Mouse (Mus musculus): Measurements from ENCODE around the gene H2-D1. TPM values are rescaled to one million over a fixed set of nuclear protein-coding genes. Genes with fewer than 3 reads are reported as not detected.

The H2-D1 gene
- total and polyA plus RNA-seq, 3 experiments = 60.1 to 97.9 TPM; not detected in 1

- TF ChIP-seq MYC (IDR thresholded peaks at IDR 0.05; ENCODE audit: low read depth, low read length) (peak; percentile 96), SIN3A (IDR thresholded peaks at IDR 0.05; ENCODE audit: low read length) (peak; percentile 95), ZMIZ1 (IDR thresholded peaks at IDR 0.05; ENCODE audit: low read depth, low read length) (no peak)
These were observed 21.1 kb upstream of the H2-D1 start, which contains the start of gene Ddx39b (continued) for GRCm38 (mm10) chr17:35241305-35242014.

GRCm38 (mm10) chr17:35242015-35242941, 20.3 kb upstream of the H2-D1 start:
- DNase-seq (ENCODE audit: low read depth, low spot score) = peak; percentile 89
- peak; percentile 52; the same call in 1 of the 2 replicates for TF ChIP-seq NRF1 (IDR thresholded peaks at IDR 0.05; ENCODE audit: insufficient read depth, low read depth, low read length, poor library complexity, severe bottlenecking)
- no peak for TF ChIP-seq POLR2AphosphoS5 (IDR thresholded peaks at IDR 0.05; ENCODE audit: borderline replicate concordance, low read depth, low read length)
- no peak for TF ChIP-seq CHD2 (IDR thresholded peaks at IDR 0.05; ENCODE audit: low read length)
- peak; percentile 84 for TF ChIP-seq MYC (IDR thresholded peaks at IDR 0.05; ENCODE audit: low read depth, low read length)
- no peak; the same call in 1 of the 2 replicates for TF ChIP-seq ELF1 (IDR thresholded peaks at IDR 0.05; ENCODE audit: low read depth, low read length)
- 0 out of 2 replicates have a peak, but pooled peaks have one; percentile 63 for TF ChIP-seq UBTF (IDR thresholded peaks at IDR 0.05; ENCODE audit: borderline replicate concordance, insufficient read depth, low read depth, low read length)
- TF ChIP-seq GATA1 (IDR thresholded peaks at IDR 0.05; ENCODE audit: low read depth, low read length) = peak; percentile 79
- TF ChIP-seq MXI1 (IDR thresholded peaks at IDR 0.05; ENCODE audit: low read depth, low read length) = peak; percentile 91
- no peak for TF ChIP-seq E2F4 (IDR thresholded peaks at IDR 0.05; ENCODE audit: borderline replicate concordance, low read depth, low read length)
- 0 out of 2 replicates have a peak, but pooled peaks have one; percentile 1 for TF ChIP-seq MAZ (IDR thresholded peaks at IDR 0.05; ENCODE audit: low read depth, low read length)
- TF ChIP-seq ETS1 (IDR thresholded peaks at IDR 0.05; ENCODE audit: low read depth, low read length) = peak; percentile 40; the same call in 1 of the 2 replicates
- TF ChIP-seq CHD1 (IDR thresholded peaks at IDR 0.05; ENCODE audit: low read depth, low read length) = no peak
- TF ChIP-seq MYB (IDR thresholded peaks at IDR 0.05; ENCODE audit: low read depth, low read length) = no peak
- TF ChIP-seq TCF12 (IDR thresholded peaks at IDR 0.05; ENCODE audit: low read depth, low read length) = peak; percentile 60; the same call in 1 of the 2 replicates
- TF ChIP-seq TBP (IDR thresholded peaks at IDR 0.05; ENCODE audit: low read depth, low read length) = peak; percentile 94
- peak; percentile 33; the same call in 1 of the 2 replicates for TF ChIP-seq ZMIZ1 (IDR thresholded peaks at IDR 0.05; ENCODE audit: low read depth, low read length)
- peak; percentile 88 for TF ChIP-seq SIN3A (IDR thresholded peaks at IDR 0.05; ENCODE audit: low read length)
- TF ChIP-seq POLR2A (IDR thresholded peaks at IDR 0.05; ENCODE audit: control insufficient read depth in 1 of 2, insufficient read depth in 1 of 2, low read depth in 1 of 2, low read length in 2 of 2, poor library complexity in 1 of 2) = peak; percentile 59 to 90
- TF ChIP-seq POLR2AphosphoS2 (IDR thresholded peaks at IDR 0.05; ENCODE audit: low read length) = peak; percentile 56; the same call in 1 of the 2 replicates
- no peak for TF ChIP-seq EP300 (IDR thresholded peaks at IDR 0.05; ENCODE audit: low read depth in 1 of 2, low read length in 2 of 2)
- TF ChIP-seq MAX (IDR thresholded peaks at IDR 0.05; ENCODE audit: low read length) = peak; percentile 74
- no peak for TF ChIP-seq SMC3 (IDR thresholded peaks at IDR 0.05; ENCODE audit: low read depth, low read length)
- peak in 1 of 3 experiments; percentile 13; a peak in 3 of 6 replicates for TF ChIP-seq CTCF (IDR thresholded peaks at IDR 0.05 in 2 of 3, conservative IDR thresholded peaks at IDR 0.05 in 1 of 3; ENCODE audit: control insufficient read depth in 1 of 3, insufficient read depth in 1 of 3, low read depth in 2 of 3, low read length in 3 of 3, poor library complexity in 1 of 3, severe bottlenecking in 1 of 3)
- no peak for TF ChIP-seq USF1 (IDR thresholded peaks at IDR 0.05; ENCODE audit: low read depth, low read length)
- TF ChIP-seq NELFE (IDR thresholded peaks at IDR 0.05; ENCODE audit: low read depth, low read length) = peak; percentile 77
- Histone ChIP-seq H3K9ac (ENCODE audit: control insufficient read depth, low read depth, low read length, poor library complexity, severe bottlenecking) (peak overlapping the region; percentile 96), H3K27me3 (ENCODE audit: control insufficient read depth in 1 of 2, insufficient read depth in 2 of 2, low read length in 2 of 2) (no peaks in the 10 kb centered on the region), H3K9me3 (replicated peaks; ENCODE audit: insufficient read depth, low read length) (no peaks in the 10 kb centered on the region), H3K27ac (ENCODE audit: control insufficient read depth, low read depth, low read length) (peak overlapping the region; percentile 94), H3K79me2 (ENCODE audit: control insufficient read depth, insufficient read depth, low read length, poor library complexity) (peaks cover 57% of the 10 kb centered on the region), H3K4me1 (ENCODE audit: control insufficient read depth in 1 of 2, insufficient read depth in 2 of 2, low read length in 2 of 2) (peaks cover 5 to 28% of the 10 kb centered on the region in 2 experiments; a peak in 3 of 4 replicates), H3K36me3 (ENCODE audit: control insufficient read depth in 1 of 2, insufficient read depth in 2 of 2, low read length in 2 of 2) (peaks cover 25 to 31% of the 10 kb centered on the region in 2 experiments), H3K4me3 (ENCODE audit: control insufficient read depth in 1 of 2, insufficient read depth in 1 of 2, low read depth in 2 of 2, low read length in 2 of 2) (peak overlapping the region; percentile 79 to 95)
